Mouse (Mus musculus) neural tube, embryonic 14.5 days (tissue): Measurements from ENCODE around the gene Sfxn3. TPM values are rescaled to one million over a fixed set of nuclear protein-coding genes. Genes with fewer than 3 reads are reported as not detected.

Experiments used
- ATAC-seq: fragments of 200-750 bp; cut with Nextera tagmentation; 2 replicates; pipeline ENCODE4 v1.8.0; 2017; ENCODE audit warnings: low read depth, mild to moderate bottlenecking, moderate TSS enrichment, moderate library complexity
- H3K27ac ChIP-seq: fragments of 300-500 bp; sonication (generic); 2 replicates; pipeline ENCODE4 v1.5.1; 2014; ENCODE audit warnings: low read depth, mild to moderate bottlenecking, control low read depth, low read length, moderate library complexity, mixed read lengths
- H3K27me3 ChIP-seq: fragments of 300-500 bp; sonication (generic); 2 replicates; pipeline ENCODE4 v1.6.1; 2014; ENCODE audit warnings: low read length; ENCODE audit not compliant: control insufficient read depth, insufficient read depth
- H3K36me3 ChIP-seq: fragments of 300-500 bp; sonication (generic); 2 replicates; pipeline ENCODE4 v1.6.1; 2014; ENCODE audit warnings: low read length, mixed read lengths; ENCODE audit not compliant: control insufficient read depth, insufficient read depth
- H3K4me1 ChIP-seq: fragments of 300-500 bp; sonication (generic); 2 replicates; pipeline ENCODE4 v1.6.1; 2014; ENCODE audit warnings: low read length; ENCODE audit not compliant: control insufficient read depth, insufficient read depth
- H3K4me2 ChIP-seq: fragments of 300-500 bp; sonication (generic); 2 replicates; pipeline ENCODE4 v1.6.1; 2014; ENCODE audit warnings: mild to moderate bottlenecking, low read depth, low read length, control low read depth
- H3K4me3 ChIP-seq: fragments of 300-500 bp; sonication (generic); 2 replicates; pipeline ENCODE4 v1.5.1; 2014; ENCODE audit warnings: low read depth, low read length, control low read depth, mixed read lengths
- H3K9ac ChIP-seq: fragments of 300-500 bp; sonication (generic); replicated peaks from 2 replicates; pipeline ENCODE4 v1.6.1; 2014; ENCODE audit warnings: low read depth, mild to moderate bottlenecking, control low read depth, low read length, mixed read lengths
- H3K9me3 ChIP-seq: fragments of 300-500 bp; sonication (generic); 2 replicates; pipeline ENCODE4 v1.6.1; 2016; ENCODE audit warnings: low read length; ENCODE audit not compliant: control insufficient read depth
- WGBS: fragments of 180-500 bp; shearing (Covaris S2); extraction: QIAGEN DNeasy Blood & Tissue Kit; methylation state at CpG from one replicate; pipeline ENCODE4 v1.1.7; 2014; 5-methylcytosine and 5-hydroxymethylcytosine counted together
- polyA plus RNA-seq: library from polyadenylated mRNA; unstranded; fragments of >200 nt; fragmentation: Nextera tagmentation; extraction: Ambion mirVana; gene quantifications from 2 replicates; pipeline ENCODE4 v1.2.1, GENCODE M21; 2014

The Sfxn3 gene
- polyA plus RNA-seq, 1 experiment from 2014 or later: 79.6 TPM

DNA sequence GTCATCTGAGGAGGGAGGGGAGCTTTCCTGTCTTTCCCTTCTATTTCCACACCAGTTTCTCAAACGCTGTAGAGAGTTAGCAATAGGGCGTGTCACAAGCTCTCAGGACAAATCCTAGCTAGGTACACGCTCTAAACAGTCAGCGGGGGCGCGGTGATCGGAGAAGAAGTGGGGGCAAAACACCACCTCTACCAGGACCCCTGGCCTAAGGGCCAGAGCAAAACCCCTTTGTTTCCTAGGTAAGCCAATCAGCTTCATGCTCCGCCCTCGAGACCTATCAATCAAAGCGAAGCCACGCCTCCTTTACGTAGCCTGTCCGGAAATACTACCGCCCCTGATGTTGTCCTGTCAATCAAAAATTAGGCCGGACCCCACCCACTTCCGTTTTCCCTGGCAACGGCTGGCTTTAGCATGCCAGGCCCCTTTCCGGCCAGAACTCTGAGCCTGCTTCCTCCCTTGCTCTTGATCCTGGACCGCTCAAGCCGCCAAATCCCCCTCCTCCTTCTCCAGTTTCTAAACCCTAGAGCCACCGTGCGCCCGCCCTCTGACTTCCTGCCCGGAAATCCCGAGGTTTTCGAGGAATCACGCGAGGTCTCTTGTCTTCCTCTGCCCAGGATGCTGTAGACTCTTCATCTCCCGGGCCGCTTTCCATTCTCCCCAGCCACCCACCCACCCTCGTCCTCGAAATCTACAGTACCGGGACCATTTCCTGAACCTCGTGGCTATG is 11.0 kb downstream of the Sfxn3 start:
- Histone ChIP-seq H3K4me3 (peak overlapping the region; percentile 39), H3K4me1 (peaks cover 19% of the 10 kb centered on the region; the same call in 1 of the 2 replicates), H3K27me3 (no peaks in the 10 kb centered on the region), H3K4me2 (peak overlapping the region; percentile 57), H3K9ac (peak overlapping the region; percentile 63), H3K27ac (peak overlapping the region; percentile 97), H3K36me3 (peaks cover 12% of the 10 kb centered on the region; the same call in 1 of the 2 replicates), H3K9me3 (no peaks in the 10 kb centered on the region)
- under 1% methylated on average over 34 of the region's 34 CpGs for WGBS
- peak; percentile 92 for ATAC-seq

- under 1% methylated on average over 14 of the region's 14 CpGs for WGBS
- Histone ChIP-seq H3K4me1 (peaks cover 19% of the 10 kb centered on the region; the same call in 1 of the 2 replicates), H3K9ac (peak overlapping the region; percentile 63), H3K36me3 (0 out of 2 replicates have a peak, but pooled peaks cover 8% of the 10 kb centered on the region), H3K27me3 (no peaks in the 10 kb centered on the region), H3K4me3 (peak overlapping the region; percentile 39), H3K9me3 (no peaks in the 10 kb centered on the region), H3K27ac (peak overlapping the region; percentile 97), H3K4me2 (peak overlapping the region; percentile 57)
- no peak; the same call in 1 of the 2 replicates for ATAC-seq
Measured at GRCm38 (mm10) chr19:45058841-45059240, 11.5 kb downstream of the Sfxn3 start.

GRCm38 (mm10) chr19:45063565-45064292 is 16.4 kb downstream of the Sfxn3 start:
- H3K9me3 ChIP-seq: no peaks in the 10 kb centered on the region

DNA sequence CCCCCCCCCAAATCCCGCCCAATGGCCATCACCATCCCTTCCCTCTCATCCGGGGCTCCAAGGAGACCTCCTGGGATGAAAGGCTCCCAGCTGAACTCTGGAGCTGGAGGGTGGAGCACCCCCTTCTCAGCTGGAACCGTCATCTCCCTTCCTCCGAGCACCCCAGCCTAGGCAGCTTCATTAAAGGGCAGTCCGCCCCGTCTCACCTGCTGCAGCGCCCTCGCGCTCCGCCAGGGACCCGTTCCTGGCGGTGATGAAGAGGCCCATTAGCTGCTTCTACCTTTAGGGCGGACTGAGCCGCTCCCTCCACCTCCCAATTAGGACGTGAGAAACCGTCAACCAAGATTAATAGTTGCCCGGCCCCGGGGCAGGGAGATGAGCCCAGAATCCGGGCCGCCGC is 17.9 kb downstream of the Sfxn3 start:
- WGBS: 4% methylated on average over 21 of the region's 21 CpGs
- no peak for ATAC-seq
- Histone ChIP-seq H3K4me3 (no peak overlapping the region), H3K36me3 (no peaks in the 10 kb centered on the region), H3K4me2 (no peak overlapping the region), H3K27me3 (peaks cover 21% of the 10 kb centered on the region), H3K9me3 (no peaks in the 10 kb centered on the region), H3K27ac (no peak overlapping the region), H3K9ac (no peak overlapping the region), H3K4me1 (no peaks in the 10 kb centered on the region)

More at GRCm38 (mm10) chr19:45063565-45064292, 16.4 kb downstream of the Sfxn3 start:
- peaks cover 21% of the 10 kb centered on the region for H3K27me3 ChIP-seq
- 43% methylated on average over 19 of the region's 20 CpGs for WGBS
- no peak overlapping the region for H3K27ac ChIP-seq
- 0 out of 2 replicates have a peak overlapping the region, but pooled peaks have one; percentile 29 for H3K9ac ChIP-seq
- H3K4me1 ChIP-seq: peaks cover 5% of the 10 kb centered on the region; the same call in 1 of the 2 replicates
- ATAC-seq: peak; percentile 28; the same call in 1 of the 2 replicates
- H3K36me3 ChIP-seq: no peaks in the 10 kb centered on the region
- H3K4me2 ChIP-seq: peak overlapping the region; percentile 11; the same call in 1 of the 2 replicates
- H3K4me3 ChIP-seq: no peak overlapping the region

- Histone ChIP-seq H3K9me3 (no peaks in the 10 kb centered on the region), H3K27ac (no peak overlapping the region), H3K36me3 (no peaks in the 10 kb centered on the region), H3K27me3 (peaks cover 21% of the 10 kb centered on the region), H3K4me3 (no peak overlapping the region), H3K4me1 (no peaks in the 10 kb centered on the region), H3K4me2 (no peak overlapping the region), H3K9ac (no peak overlapping the region)
- no peak for ATAC-seq
- 12% methylated on average over 17 of the region's 17 CpGs for WGBS
Measured at GRCm38 (mm10) chr19:45067170-45067569, 19.9 kb downstream of the Sfxn3 start.

DNA sequence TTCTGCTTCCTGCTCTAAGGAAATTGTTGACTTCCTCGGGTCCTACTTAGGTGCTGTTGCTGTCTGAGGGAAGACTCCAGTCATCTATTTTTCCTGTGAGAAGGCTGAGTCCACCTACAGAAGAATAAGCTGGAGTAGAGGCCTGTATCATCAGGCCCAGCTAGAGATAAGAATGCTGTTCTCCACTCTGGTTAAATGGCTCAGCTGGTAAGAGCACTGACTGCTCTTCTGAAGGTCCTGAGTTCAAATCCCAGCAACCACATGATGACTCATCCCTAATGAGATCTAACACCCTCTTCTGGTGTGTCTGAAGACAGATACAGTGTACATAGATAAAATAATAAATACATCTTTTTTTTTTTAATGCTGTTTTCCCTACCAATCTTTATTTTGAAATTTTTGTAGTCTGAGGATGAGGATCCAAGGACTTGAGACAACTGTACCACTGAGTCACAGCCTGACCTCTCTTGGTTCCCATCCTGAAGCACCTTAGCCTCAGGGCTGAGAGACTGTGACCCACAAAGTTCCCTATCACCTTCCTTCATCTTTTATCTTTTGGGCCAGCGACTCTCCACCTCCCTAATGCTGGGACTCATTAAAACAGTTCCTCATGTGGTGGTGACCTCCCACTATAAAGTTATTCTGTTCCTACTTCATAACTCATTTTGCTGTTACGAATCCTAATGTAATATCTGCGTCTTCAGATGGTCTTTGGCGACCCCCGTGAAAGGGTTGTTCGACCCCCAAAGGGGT is 20.6 kb downstream of the Sfxn3 start:
- H3K4me2 ChIP-seq: no peak overlapping the region
- H3K4me3 ChIP-seq: no peak overlapping the region
- peaks cover 21% of the 10 kb centered on the region for H3K27me3 ChIP-seq
- 78% methylated on average over 7 of the region's 7 CpGs for WGBS
- no peak for ATAC-seq
- no peaks in the 10 kb centered on the region for H3K36me3 ChIP-seq
- H3K9me3 ChIP-seq: no peaks in the 10 kb centered on the region
- no peak overlapping the region for H3K27ac ChIP-seq
- no peaks in the 10 kb centered on the region for H3K4me1 ChIP-seq
- no peak overlapping the region for H3K9ac ChIP-seq

- Histone ChIP-seq H3K4me3 (peak overlapping the region; percentile 65), H3K27ac (no peak overlapping the region), H3K4me2 (peak overlapping the region; percentile 99), H3K36me3 (no peaks in the 10 kb centered on the region), H3K9me3 (no peaks in the 10 kb centered on the region), H3K4me1 (peaks cover 8% of the 10 kb centered on the region), H3K9ac (peak overlapping the region; percentile 80), H3K27me3 (peaks cover 32% of the 10 kb centered on the region)
- peak; percentile 52; the same call in 1 of the 2 replicates for ATAC-seq
- 9% methylated on average over 20 of the region's 20 CpGs for WGBS
Measured at GRCm38 (mm10) chr19:45073871-45074542, 26.7 kb downstream of the Sfxn3 start.

DNA sequence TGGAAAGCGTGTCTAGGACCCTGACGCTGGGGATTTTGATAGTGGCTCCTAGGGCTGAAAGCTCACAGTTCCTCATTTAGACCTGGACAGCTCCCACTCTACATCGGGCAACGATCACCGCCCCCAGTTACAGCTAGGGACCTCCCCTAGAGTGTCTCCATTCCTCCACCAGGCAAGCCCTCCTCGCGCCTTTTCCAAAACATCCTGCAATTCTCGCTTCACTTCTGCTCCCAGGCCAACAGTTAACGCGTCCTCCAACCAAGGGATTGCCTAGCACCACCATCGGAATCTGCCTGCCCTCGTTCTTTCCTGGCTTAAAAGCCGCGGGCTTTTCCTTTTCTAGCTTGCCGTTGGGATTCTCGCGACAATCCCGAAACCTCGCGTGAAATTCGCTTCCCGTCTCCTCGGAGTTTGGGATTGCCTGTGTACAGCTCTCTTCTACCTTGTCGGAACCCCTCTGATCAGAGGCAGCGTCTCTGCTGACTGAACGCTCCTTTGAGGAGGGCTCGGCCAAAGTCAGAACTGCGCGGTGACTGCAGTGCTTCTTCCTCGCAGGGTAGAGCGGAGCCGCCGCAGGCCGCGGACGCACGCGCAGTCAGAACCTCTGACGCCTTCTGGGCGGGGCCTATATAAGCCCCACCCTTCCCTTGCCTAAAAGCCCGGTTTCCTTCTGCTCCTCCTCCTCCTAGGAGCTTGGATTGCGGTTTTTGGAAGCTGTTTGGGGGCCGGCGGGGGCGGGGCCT is 27.4 kb downstream of the Sfxn3 start, which contains the start of gene Kazald1:
Gene Kazald1 (plus strand): TSS at position 662 of the 743 bp plus-strand sequence.
- Histone ChIP-seq H3K27me3 (peaks cover 35% of the 10 kb centered on the region), H3K36me3 (no peaks in the 10 kb centered on the region), H3K4me2 (peak within 1 kb of the TSS; percentile 99), H3K4me1 (peaks cover 9% of the 10 kb centered on the region), H3K9me3 (no peaks in the 10 kb centered on the region), H3K27ac (peak within 1 kb of the TSS; percentile 90), H3K9ac (peak within 1 kb of the TSS; percentile 80), H3K4me3 (peak within 1 kb of the TSS; percentile 65)
- ATAC-seq: peak; percentile 88
- under 1% methylated on average over 45 of the region's 45 CpGs for WGBS
